Mouse (Mus musculus) liver, embryonic 16.5 days (tissue): ENCODE results near the gene Gm9944. TPM values are rescaled to one million over a fixed set of nuclear protein-coding genes. Genes with fewer than 3 reads are reported as not detected.

Source experiments
- ATAC-seq: fragments of 200-750 bp; cut with Nextera tagmentation; 2 replicates; pipeline ENCODE4 v1.8.0; 2017; ENCODE audit warnings: low read depth, mild to moderate bottlenecking, moderate number of reproducible peaks, moderate library complexity
- H3K27ac ChIP-seq: fragments of 300-500 bp; sonication (generic); 2 replicates; pipeline ENCODE4 v1.5.1; 2014; ENCODE audit warnings: mild to moderate bottlenecking, low read length
- H3K27me3 ChIP-seq: fragments of 300-500 bp; sonication (generic); 2 replicates; pipeline ENCODE4 v1.6.1; 2014; ENCODE audit warnings: low read depth, low read length, mixed read lengths; ENCODE audit not compliant: control insufficient read depth, insufficient read depth
- H3K36me3 ChIP-seq: fragments of 300-500 bp; sonication (generic); 2 replicates; pipeline ENCODE4 v1.6.1; 2014; ENCODE audit warnings: mild to moderate bottlenecking; ENCODE audit not compliant: control insufficient read depth, insufficient read depth
- H3K4me1 ChIP-seq: fragments of 300-500 bp; sonication (generic); 2 replicates; pipeline ENCODE4 v1.6.1; 2014; ENCODE audit warnings: low read depth, low read length, mixed read lengths; ENCODE audit not compliant: control insufficient read depth
- H3K4me2 ChIP-seq: fragments of 300-500 bp; sonication (generic); 2 replicates; pipeline ENCODE4 v1.6.1; 2014; ENCODE audit warnings: low read depth, low read length, mixed read lengths
- H3K4me3 ChIP-seq: fragments of 300-500 bp; sonication (generic); 2 replicates; pipeline ENCODE4 v1.5.1; 2014; ENCODE audit warnings: low read depth, mild to moderate bottlenecking, low read length
- H3K9ac ChIP-seq: fragments of 300-500 bp; sonication (generic); 2 replicates; pipeline ENCODE4 v1.6.1; 2014; ENCODE audit warnings: low read depth, low read length
- H3K9me3 ChIP-seq: fragments of 300-500 bp; sonication (generic); replicated peaks from 2 replicates; pipeline ENCODE4 v1.6.1; 2016; ENCODE audit warnings: low read length; ENCODE audit not compliant: control insufficient read depth
- WGBS: fragments of 180-500 bp; shearing (Covaris S2); extraction: QIAGEN DNeasy Blood & Tissue Kit; methylation state at CpG from one replicate; pipeline ENCODE4 v1.1.7; 2014; ENCODE audit not compliant: insufficient replicate concordance; 5-methylcytosine and 5-hydroxymethylcytosine counted together
- polyA plus RNA-seq: library from polyadenylated mRNA; unstranded; fragments of >200 nt; fragmentation: Nextera tagmentation; extraction: Ambion mirVana; gene quantifications from 2 replicates; pipeline ENCODE4 v1.2.1, GENCODE M21; 2015

Gm9944 gene
- polyA plus RNA-seq, 1 experiment from 2014 or later = not detected

DNA sequence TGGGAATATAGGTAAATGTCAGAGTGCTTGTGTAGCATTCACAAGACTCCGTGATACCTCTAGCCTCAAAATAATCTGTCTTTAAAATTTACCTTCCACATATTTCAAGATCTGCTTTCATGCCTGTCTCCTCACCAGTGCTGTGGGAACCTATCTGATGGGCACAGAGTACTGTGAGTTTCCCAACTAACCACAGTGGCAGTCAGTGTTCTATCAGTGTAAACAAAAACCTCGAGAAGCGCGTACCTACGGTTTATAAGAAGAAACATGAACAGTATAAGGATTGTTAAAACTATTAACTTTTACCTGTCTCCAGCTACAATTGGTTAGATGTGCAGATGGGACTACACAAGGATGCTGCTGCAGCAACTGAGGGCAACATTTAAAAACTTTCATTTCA lies 19.9 kb downstream of the Gm9944 start:
- H3K36me3 ChIP-seq = no peaks in the 10 kb centered on the region
- H3K27ac ChIP-seq = no peak overlapping the region
- no peaks in the 10 kb centered on the region for H3K27me3 ChIP-seq
- no peak overlapping the region for H3K4me2 ChIP-seq
- no peak overlapping the region for H3K9ac ChIP-seq
- ATAC-seq = no peak
- WGBS = 72% methylated on average over 5 of the region's 5 CpGs
- no peaks in the 10 kb centered on the region for H3K4me1 ChIP-seq
- H3K9me3 ChIP-seq = no peaks in the 10 kb centered on the region
- H3K4me3 ChIP-seq = no peak overlapping the region

DNA sequence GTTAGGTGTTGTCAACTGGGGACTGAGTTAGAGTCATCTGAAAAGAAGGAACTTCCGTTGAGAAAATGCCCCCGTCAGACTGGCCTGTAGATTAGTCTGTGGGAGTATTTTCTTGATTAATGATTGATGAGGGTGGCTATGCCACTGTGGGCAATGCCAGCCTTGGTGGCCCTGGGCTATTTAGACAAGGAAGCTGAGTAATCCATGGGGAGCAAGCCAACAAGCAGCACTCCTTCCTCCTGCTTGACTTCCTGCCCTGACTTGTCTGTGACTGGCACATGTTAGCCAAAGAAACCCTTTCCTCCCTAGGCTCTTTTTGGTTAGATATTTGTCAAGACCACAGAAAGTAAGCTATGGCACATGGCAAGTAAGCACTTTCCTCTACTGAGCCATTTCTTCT lies 22.4 kb downstream of the Gm9944 start:
- ATAC-seq = no peak
- Histone ChIP-seq H3K4me3 (no peak overlapping the region), H3K4me1 (no peaks in the 10 kb centered on the region), H3K36me3 (no peaks in the 10 kb centered on the region), H3K9ac (no peak overlapping the region), H3K27me3 (no peaks in the 10 kb centered on the region), H3K4me2 (no peak overlapping the region), H3K9me3 (no peaks in the 10 kb centered on the region), H3K27ac (no peak overlapping the region)
- WGBS = 48% methylated on average over 2 of the region's 2 CpGs

DNA sequence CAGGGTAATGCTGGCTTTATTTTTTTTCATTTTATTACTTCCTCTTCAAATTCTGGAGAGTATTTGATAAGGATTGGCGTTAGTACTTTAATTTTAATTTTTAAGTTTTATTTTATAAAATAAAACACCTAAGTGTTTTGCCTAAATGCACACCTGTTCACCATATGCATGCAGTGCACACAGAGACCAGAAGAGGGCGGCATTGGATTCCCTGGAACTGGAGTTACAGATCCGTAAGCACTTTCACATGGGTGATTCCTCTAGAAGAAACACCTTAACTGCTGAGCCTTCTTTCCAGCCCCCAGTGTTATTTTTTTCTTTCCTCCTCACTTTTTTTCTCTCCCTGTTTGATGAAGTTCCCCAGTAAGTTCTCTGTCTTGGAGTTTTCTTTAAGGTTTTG lies 24.2 kb downstream of the Gm9944 start:
- Histone ChIP-seq H3K4me3 (no peak overlapping the region), H3K4me1 (no peaks in the 10 kb centered on the region), H3K27ac (no peak overlapping the region), H3K4me2 (no peak overlapping the region), H3K36me3 (no peaks in the 10 kb centered on the region), H3K9ac (no peak overlapping the region), H3K9me3 (no peaks in the 10 kb centered on the region), H3K27me3 (no peaks in the 10 kb centered on the region)
- no peak for ATAC-seq
- WGBS = 11% methylated on average over 3 of the region's 3 CpGs

DNA sequence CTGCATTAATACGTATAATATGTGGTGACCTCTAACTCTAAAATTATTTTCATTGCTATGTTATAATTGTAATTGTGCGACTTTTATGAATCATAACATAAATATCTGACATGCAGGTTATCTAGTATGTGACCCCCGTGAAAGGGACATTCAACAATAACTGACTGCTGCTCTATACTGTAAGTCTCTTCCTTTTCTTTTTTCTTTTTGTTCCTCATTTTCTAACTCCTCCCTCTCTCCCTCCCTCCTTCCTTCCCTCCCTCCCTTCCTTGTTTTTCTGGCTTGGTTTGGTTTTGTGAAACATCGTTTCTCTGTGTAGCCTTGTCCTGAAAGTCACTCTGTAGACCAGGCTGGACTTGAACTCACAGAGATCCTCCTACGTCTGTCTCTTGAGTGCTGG lies 28.5 kb downstream of the Gm9944 start:
- Histone ChIP-seq H3K36me3 (no peaks in the 10 kb centered on the region), H3K4me1 (no peaks in the 10 kb centered on the region), H3K27me3 (no peaks in the 10 kb centered on the region), H3K4me3 (no peak overlapping the region), H3K27ac (no peak overlapping the region), H3K9ac (no peak overlapping the region), H3K9me3 (no peaks in the 10 kb centered on the region), H3K4me2 (no peak overlapping the region)
- no peak for ATAC-seq
- 34% methylated on average over 5 of the region's 5 CpGs for WGBS

DNA sequence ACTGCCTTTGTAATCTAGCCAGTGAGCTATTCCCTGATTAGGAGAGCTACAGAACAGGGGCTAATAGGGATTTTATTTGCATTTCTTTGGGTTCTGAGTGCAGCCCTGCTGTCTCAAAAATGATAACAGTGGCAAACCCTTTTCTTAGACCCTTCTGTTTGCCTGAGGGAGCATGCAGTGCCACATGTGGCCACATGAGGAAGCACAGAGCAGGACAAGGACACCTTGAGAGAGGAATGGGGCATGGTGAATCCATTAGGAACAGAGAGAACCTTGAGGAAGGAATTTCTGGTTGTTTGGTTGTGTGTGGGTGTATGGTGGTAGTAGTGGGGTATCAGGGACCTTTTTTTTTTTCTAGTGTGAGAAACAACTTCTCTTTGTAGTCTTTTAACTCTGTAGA lies 32.5 kb downstream of the Gm9944 start:
- Histone ChIP-seq H3K4me2 (no peak overlapping the region), H3K4me3 (no peak overlapping the region), H3K9ac (no peak overlapping the region), H3K27me3 (no peaks in the 10 kb centered on the region), H3K4me1 (no peaks in the 10 kb centered on the region), H3K27ac (no peak overlapping the region), H3K9me3 (no peaks in the 10 kb centered on the region), H3K36me3 (no peaks in the 10 kb centered on the region)
- no peak for ATAC-seq

DNA sequence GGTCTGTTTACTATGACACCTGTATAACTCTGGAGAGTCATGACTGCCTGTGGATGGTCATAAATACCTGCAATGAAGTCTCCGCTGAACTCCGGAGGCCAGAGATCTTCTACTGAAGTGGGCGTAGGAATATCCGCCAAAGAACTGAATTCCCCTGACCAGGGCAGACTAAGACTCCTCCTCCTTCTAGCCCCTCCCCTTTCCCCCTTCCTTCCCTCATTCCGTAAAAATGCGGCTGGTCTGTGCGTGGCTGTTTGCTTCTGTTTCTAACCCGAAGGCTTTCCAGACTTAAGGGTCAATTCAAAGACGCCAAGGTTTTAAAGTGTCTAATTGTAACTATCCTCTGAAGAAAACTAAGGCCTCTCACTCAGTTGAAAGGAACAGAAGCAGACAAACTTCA lies 44.8 kb downstream of the Gm9944 start, which contains the start of gene Pramef12:
Gene Pramef12, minus strand, starts transcription at position 175 of the 400 bp plus-strand sequence.
- H3K9me3 ChIP-seq = no peaks in the 10 kb centered on the region
- no peaks in the 10 kb centered on the region for H3K36me3 ChIP-seq
- no peaks in the 10 kb centered on the region for H3K4me1 ChIP-seq
- no peak within 1 kb of the TSS for H3K4me3 ChIP-seq
- no peaks in the 10 kb centered on the region for H3K27me3 ChIP-seq
- no peak within 1 kb of the TSS for H3K4me2 ChIP-seq
- whole genome bisulfite sequencing = 62% methylated on average over 9 of the region's 9 CpGs
- H3K9ac ChIP-seq = no peak within 1 kb of the TSS
- H3K27ac ChIP-seq = no peak within 1 kb of the TSS
- ATAC-seq = no peak

DNA sequence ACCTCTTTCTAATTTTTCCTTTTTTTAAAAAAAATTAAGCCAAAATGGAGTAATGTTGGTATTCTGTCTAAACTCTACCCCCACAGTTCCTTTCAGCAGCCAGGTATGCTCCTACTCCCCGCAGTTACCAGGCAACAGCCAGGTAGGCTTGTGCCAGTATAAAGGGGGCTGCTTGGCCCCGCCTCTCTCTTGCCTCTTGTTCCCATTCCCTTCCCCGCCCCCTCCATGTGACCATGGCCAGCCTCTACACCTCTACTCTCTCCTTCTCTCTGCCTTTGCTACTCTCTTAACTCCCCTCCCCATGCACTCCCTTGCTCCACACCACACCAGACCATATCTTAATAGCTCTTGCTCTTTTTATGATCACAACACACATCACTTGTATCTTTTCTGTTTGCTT lies 46.9 kb downstream of the Gm9944 start:
- no peak overlapping the region for H3K9ac ChIP-seq
- H3K4me3 ChIP-seq = no peak overlapping the region
- H3K36me3 ChIP-seq = no peaks in the 10 kb centered on the region
- no peak overlapping the region for H3K27ac ChIP-seq
- H3K4me2 ChIP-seq = no peak overlapping the region
- H3K9me3 ChIP-seq = no peaks in the 10 kb centered on the region
- no peak for ATAC-seq
- H3K27me3 ChIP-seq = no peaks in the 10 kb centered on the region
- WGBS = 49% methylated on average over 3 of the region's 3 CpGs
- H3K4me1 ChIP-seq = no peaks in the 10 kb centered on the region

DNA sequence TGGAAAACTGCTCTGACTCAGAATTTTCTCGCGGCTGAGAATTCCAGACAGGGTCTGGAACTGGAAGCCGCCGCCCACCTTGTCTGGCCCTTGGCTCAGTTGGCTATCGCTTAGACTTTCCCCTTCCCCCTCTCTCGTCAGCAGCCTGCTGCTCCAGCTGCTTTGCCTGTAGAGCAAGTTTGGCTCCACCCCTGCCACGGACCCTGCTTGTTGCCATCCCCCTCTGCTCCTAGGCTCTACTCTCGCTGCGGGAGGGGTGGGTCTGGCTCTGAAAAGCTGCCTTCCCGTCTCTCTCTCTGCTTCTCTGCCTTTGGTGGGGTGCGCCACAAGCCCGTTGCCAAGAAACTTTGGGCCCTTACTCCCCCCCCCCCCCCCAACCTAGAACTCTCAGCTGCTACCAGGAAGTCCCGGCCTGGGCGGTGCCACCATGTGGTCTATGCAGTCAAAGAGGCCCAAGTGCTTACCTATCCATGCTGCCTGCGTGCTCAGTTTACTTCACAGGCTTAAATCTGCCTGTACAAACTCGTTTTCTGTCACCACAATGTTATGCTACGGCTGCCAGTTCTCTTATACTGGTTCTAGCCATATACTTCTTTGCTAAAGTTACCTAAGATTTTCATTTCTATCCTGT lies 48.5 kb downstream of the Gm9944 start:
- Histone ChIP-seq H3K27me3 (no peaks in the 10 kb centered on the region), H3K4me3 (peak overlapping the region; percentile 29), H3K4me2 (peak overlapping the region; percentile 46), H3K4me1 (no peaks in the 10 kb centered on the region), H3K9me3 (no peaks in the 10 kb centered on the region), H3K36me3 (no peaks in the 10 kb centered on the region), H3K27ac (no peak overlapping the region), H3K9ac (no peak overlapping the region)
- WGBS = 4% methylated on average over 17 of the region's 17 CpGs
- ATAC-seq = 0 out of 2 replicates have a peak, but pooled peaks have one; percentile 21
